Mouse (Mus musculus): ENCODE measurements around the gene Sod1. TPM values are rescaled to one million over a fixed set of nuclear protein-coding genes. Genes with fewer than 3 reads are reported as not detected.
"Not testable (repeated sequence)": the region's sequence is repeated elsewhere in the genome, so short reads cannot be mapped to it uniquely, and the experiment has no call there.

Gene Sod1
- polyA plus RNA-seq, 1 experiment, result 1,226 TPM

- no peak for TF ChIP-seq POLR2A (IDR thresholded peaks at IDR 0.05; ENCODE audit: low read depth, low read length)
- TF ChIP-seq CTCF (conservative IDR thresholded peaks at IDR 0.05; ENCODE audit: insufficient read depth, insufficient read length, low read depth, low read length), result no peak
- 41% methylated on average over 6 of the region's 6 CpGs for WGBS
- Histone ChIP-seq H3K36me3 (ENCODE audit: control insufficient read depth, insufficient read depth, low read length) (peaks cover 2% of the 10 kb centered on the region; the same call in 1 of the 2 replicates), H3K27me3 (replicated peaks; ENCODE audit: control insufficient read depth, insufficient read depth, low read length) (no peaks in the 10 kb centered on the region), H3K27ac (ENCODE audit: insufficient read depth, low read depth, low read length) (no peak overlapping the region), H3K4me3 (ENCODE audit: insufficient read depth, low read depth, low read length) (no peak overlapping the region), H3K4me1 (ENCODE audit: control insufficient read depth, insufficient read depth, low read length) (no peaks in the 10 kb centered on the region)
- no peak for DNase-seq
Measured at GRCm38 (mm10) chr16:90234617-90235016, 14.1 kb downstream of the Sod1 start.

- no peaks in the 10 kb centered on the region for H3K4me1 ChIP-seq (ENCODE audit: control insufficient read depth, insufficient read depth, low read length)
- no peak overlapping the region for H3K4me3 ChIP-seq (ENCODE audit: insufficient read depth, low read depth, low read length)
- TF ChIP-seq CTCF (conservative IDR thresholded peaks at IDR 0.05; ENCODE audit: insufficient read depth, insufficient read length, low read depth, low read length), result no peak
- no peak for TF ChIP-seq POLR2A (IDR thresholded peaks at IDR 0.05; ENCODE audit: low read depth, low read length)
- 61% methylated on average over 3 of the region's 3 CpGs for WGBS
- no peak overlapping the region for H3K27ac ChIP-seq (ENCODE audit: insufficient read depth, low read depth, low read length)
- H3K27me3 ChIP-seq (replicated peaks; ENCODE audit: control insufficient read depth, insufficient read depth, low read length), result no peaks in the 10 kb centered on the region
- no peak for DNase-seq
- peaks cover 2% of the 10 kb centered on the region; the same call in 1 of the 2 replicates for H3K36me3 ChIP-seq (ENCODE audit: control insufficient read depth, insufficient read depth, low read length)
Measured at GRCm38 (mm10) chr16:90235188-90235587, 14.6 kb downstream of the Sod1 start.

DNA sequence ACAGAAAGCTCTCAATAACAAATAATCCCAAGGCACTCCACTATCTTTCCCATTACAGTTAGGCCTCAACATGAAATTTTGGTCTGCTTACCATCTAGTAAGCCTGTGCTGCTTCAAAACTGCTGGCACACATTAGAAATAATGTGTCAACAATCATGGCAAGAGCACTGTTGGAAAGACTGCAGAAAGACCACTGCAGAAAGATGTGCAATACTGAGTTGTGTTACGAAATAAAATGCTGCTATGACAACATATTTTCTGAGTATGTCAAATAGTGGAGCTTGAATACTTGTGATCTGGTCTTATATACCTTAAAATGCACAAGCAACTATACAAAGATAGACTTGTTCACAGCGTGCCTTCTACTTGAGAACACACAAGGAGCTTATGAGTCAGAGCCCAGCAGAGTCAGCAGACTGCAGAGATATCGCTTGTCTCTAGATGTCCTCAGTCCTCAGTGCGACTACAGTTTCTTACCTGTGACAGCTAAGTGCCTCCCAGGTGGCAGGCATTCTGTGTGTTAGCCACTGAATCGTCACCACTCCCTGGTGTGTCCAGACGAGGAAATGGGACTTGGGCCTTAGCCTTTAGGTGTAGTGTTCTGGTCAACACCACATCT, 18.7 kb downstream of the Sod1 start:
- Histone ChIP-seq H3K27ac (ENCODE audit: insufficient read depth, low read depth, low read length) (no peak overlapping the region), H3K4me3 (ENCODE audit: insufficient read depth, low read depth, low read length) (no peak overlapping the region), H3K27me3 (replicated peaks; ENCODE audit: control insufficient read depth, insufficient read depth, low read length) (no peaks in the 10 kb centered on the region), H3K4me1 (ENCODE audit: control insufficient read depth, insufficient read depth, low read length) (no peaks in the 10 kb centered on the region), H3K36me3 (ENCODE audit: control insufficient read depth, insufficient read depth, low read length) (peaks cover 10% of the 10 kb centered on the region)
- no peak for DNase-seq
- TF ChIP-seq POLR2A (IDR thresholded peaks at IDR 0.05; ENCODE audit: low read depth, low read length) (no peak), CTCF (conservative IDR thresholded peaks at IDR 0.05; ENCODE audit: insufficient read depth, insufficient read length, low read depth, low read length) (no peak)
- WGBS, result 88% methylated on average over 6 of the region's 6 CpGs

- 87% methylated on average over 4 of the region's 4 CpGs for WGBS
- TF ChIP-seq POLR2A (IDR thresholded peaks at IDR 0.05; ENCODE audit: low read depth, low read length) (no peak), CTCF (conservative IDR thresholded peaks at IDR 0.05; ENCODE audit: insufficient read depth, insufficient read length, low read depth, low read length) (no peak)
- Histone ChIP-seq H3K4me1 (ENCODE audit: control insufficient read depth, insufficient read depth, low read length) (no peaks in the 10 kb centered on the region), H3K27ac (ENCODE audit: insufficient read depth, low read depth, low read length) (no peak overlapping the region), H3K36me3 (ENCODE audit: control insufficient read depth, insufficient read depth, low read length) (peaks cover 10% of the 10 kb centered on the region), H3K27me3 (replicated peaks; ENCODE audit: control insufficient read depth, insufficient read depth, low read length) (no peaks in the 10 kb centered on the region), H3K4me3 (ENCODE audit: insufficient read depth, low read depth, low read length) (no peak overlapping the region)
- no peak for DNase-seq
Measured at GRCm38 (mm10) chr16:90241875-90242274, 21.3 kb downstream of the Sod1 start.

- DNase-seq, result no peak
- TF ChIP-seq CTCF (conservative IDR thresholded peaks at IDR 0.05; ENCODE audit: insufficient read depth, insufficient read length, low read depth, low read length) (no peak), POLR2A (IDR thresholded peaks at IDR 0.05; ENCODE audit: low read depth, low read length) (no peak)
- H3K4me3 ChIP-seq (ENCODE audit: insufficient read depth, low read depth, low read length), result no peak overlapping the region
- 74% methylated on average over 17 of the region's 17 CpGs for WGBS
- peaks cover 12% of the 10 kb centered on the region for H3K36me3 ChIP-seq (ENCODE audit: control insufficient read depth, insufficient read depth, low read length)
- H3K27me3 ChIP-seq (replicated peaks; ENCODE audit: control insufficient read depth, insufficient read depth, low read length), result no peaks in the 10 kb centered on the region
- no peak overlapping the region for H3K27ac ChIP-seq (ENCODE audit: insufficient read depth, low read depth, low read length)
- no peaks in the 10 kb centered on the region for H3K4me1 ChIP-seq (ENCODE audit: control insufficient read depth, insufficient read depth, low read length)
Measured at GRCm38 (mm10) chr16:90242426-90243304, 22.1 kb downstream of the Sod1 start.

- no peak overlapping the region for H3K27ac ChIP-seq (ENCODE audit: insufficient read depth, low read depth, low read length)
- peaks cover 2% of the 10 kb centered on the region; the same call in 1 of the 2 replicates for H3K36me3 ChIP-seq (ENCODE audit: control insufficient read depth, insufficient read depth, low read length)
- WGBS, result 94% methylated on average over 7 of the region's 7 CpGs
- no peaks in the 10 kb centered on the region for H3K27me3 ChIP-seq (replicated peaks; ENCODE audit: control insufficient read depth, insufficient read depth, low read length)
- DNase-seq, result no peak
- TF ChIP-seq POLR2A (IDR thresholded peaks at IDR 0.05; ENCODE audit: low read depth, low read length), result no peak
- no peak for TF ChIP-seq CTCF (conservative IDR thresholded peaks at IDR 0.05; ENCODE audit: insufficient read depth, insufficient read length, low read depth, low read length)
- H3K4me1 ChIP-seq (ENCODE audit: control insufficient read depth, insufficient read depth, low read length), result no peaks in the 10 kb centered on the region
- no peak overlapping the region for H3K4me3 ChIP-seq (ENCODE audit: insufficient read depth, low read depth, low read length)
Measured at GRCm38 (mm10) chr16:90250099-90250498, 29.5 kb downstream of the Sod1 start.

DNA sequence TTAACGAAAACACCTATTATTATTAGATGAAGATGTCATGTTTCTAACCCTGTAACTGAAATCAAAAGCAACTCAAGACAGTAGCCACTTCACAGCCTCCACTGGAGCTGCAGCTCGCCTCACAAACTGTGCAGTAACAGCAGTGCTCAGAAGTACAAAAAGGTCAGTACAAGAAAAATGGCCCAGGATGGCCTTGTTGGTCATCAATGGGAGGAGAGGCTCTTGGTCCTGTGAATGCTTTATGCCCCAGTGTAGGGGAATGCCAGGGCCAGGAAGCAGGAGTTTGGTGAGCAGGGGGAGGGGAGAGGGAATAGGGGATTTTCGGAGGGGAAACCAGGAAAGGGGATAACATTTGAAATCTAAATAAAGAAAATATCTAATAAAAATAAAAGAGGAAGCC, 30.7 kb downstream of the Sod1 start:
- 84% methylated on average over 3 of the region's 3 CpGs for WGBS
- not testable (repeated sequence) for DNase-seq

More for the DNA sequence above, 30.7 kb downstream of the Sod1 start:
- not testable (repeated sequence) for H3K4me1 ChIP-seq (ENCODE audit: control insufficient read depth, insufficient read depth, low read length); H3K27ac ChIP-seq (ENCODE audit: insufficient read depth, low read depth, low read length); H3K36me3 ChIP-seq (ENCODE audit: control insufficient read depth, insufficient read depth, low read length); H3K4me3 ChIP-seq (ENCODE audit: insufficient read depth, low read depth, low read length); H3K27me3 ChIP-seq (replicated peaks; ENCODE audit: control insufficient read depth, insufficient read depth, low read length)

All from kidney, adult 2 months (tissue).